Comparison of ENCODE assay signal across 16 mouse cellular contexts in the genomic region with DNA sequence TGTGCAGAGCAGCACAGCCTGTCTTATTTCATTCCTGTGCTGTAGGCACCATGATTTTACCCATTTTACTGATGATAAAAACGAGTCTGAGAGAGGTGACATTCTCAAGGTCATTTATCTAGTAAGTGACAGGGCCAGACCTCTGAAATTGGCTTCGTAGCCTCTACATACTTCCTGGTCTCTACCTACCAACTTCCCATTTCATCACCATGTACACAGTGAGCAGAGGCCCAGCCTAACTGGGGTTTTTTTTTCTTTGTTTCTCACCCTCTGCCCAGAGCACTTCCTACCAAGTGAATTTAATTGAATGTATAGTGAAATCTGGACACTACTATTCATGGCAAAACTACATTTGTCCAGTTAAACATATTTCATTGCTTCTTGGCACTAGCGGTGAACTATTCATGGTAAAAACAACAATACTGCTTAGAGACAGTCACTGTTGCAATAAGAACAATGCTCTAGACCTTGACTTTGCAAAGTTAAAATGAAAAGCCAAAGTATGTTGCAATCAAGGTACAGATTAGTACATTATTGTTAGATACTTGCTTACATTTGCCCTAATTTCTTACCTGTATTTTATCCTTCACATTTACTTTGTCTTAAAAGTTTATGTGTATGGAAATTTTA.
"Had no signal": no experiment of that assay in that cellular context is flagged by ENCODE, and none has a peak within 500 bp of the region (broad histone marks: within the 10 kb centered on the region; RNA-seq: fewer than 3 reads in every experiment).

No protein-coding gene starts in this region.

- H3K27ac ChIP-seq: kidney, embryonic 15.5 days; limb, embryonic 10.5 days; limb, embryonic 13.5 days; liver, embryonic 12.5 days; liver, embryonic 15.5 days; midbrain, embryonic 10.5 days; midbrain, embryonic 13.5 days had no signal

- H3K9ac ChIP-seq: kidney, embryonic 15.5 days; limb, embryonic 13.5 days; liver, embryonic 12.5 days; liver, embryonic 15.5 days; midbrain, embryonic 13.5 days had no signal

- H3K4me1 ChIP-seq: liver, embryonic 15.5 days had no signal

- DNase-seq: kidney, adult 2 months; kidney, postnatal 14 days; kidney, postnatal 4 days; lung, adult 2 months; lung, postnatal 14 days; lung, postnatal 4 days; thymus, adult 18-20 months; thymus, postnatal 36 days had no signal

- H3K27me3 ChIP-seq: kidney, embryonic 15.5 days; limb, embryonic 13.5 days; liver, embryonic 12.5 days; liver, embryonic 15.5 days; megakaryocyte, embryonic 14.5 days; midbrain, embryonic 13.5 days had no signal

- ATAC-seq: midbrain, embryonic 13.5 days had no signal

- H3K4me2 ChIP-seq: kidney, embryonic 15.5 days; limb, embryonic 13.5 days; liver, embryonic 12.5 days; liver, embryonic 15.5 days; midbrain, embryonic 13.5 days had no signal

- H3K4me3 ChIP-seq: kidney, embryonic 15.5 days; limb, embryonic 10.5 days; limb, embryonic 13.5 days; liver, embryonic 12.5 days; liver, embryonic 15.5 days; midbrain, embryonic 10.5 days; midbrain, embryonic 13.5 days had no signal

- H3K36me3 ChIP-seq: kidney, embryonic 15.5 days; limb, embryonic 10.5 days; limb, embryonic 13.5 days; liver, embryonic 12.5 days; liver, embryonic 15.5 days; midbrain, embryonic 10.5 days; midbrain, embryonic 13.5 days had no signal

- H3K9me3 ChIP-seq: kidney, embryonic 15.5 days; limb, embryonic 10.5 days; limb, embryonic 13.5 days; liver, embryonic 12.5 days; liver, embryonic 15.5 days; megakaryocyte, embryonic 14.5 days; midbrain, embryonic 10.5 days; midbrain, embryonic 13.5 days had no signal
